Mouse (Mus musculus) midbrain, postnatal 0 days (tissue): ENCODE results near the gene Tert. TPM values are rescaled to one million over a fixed set of nuclear protein-coding genes. Genes with fewer than 3 reads are reported as not detected.

Source experiments
- ATAC-seq: fragments of 200-750 bp; cut with Nextera tagmentation; 2 replicates; pipeline ENCODE4 v1.8.0; 2017; ENCODE audit warnings: moderate number of reproducible peaks, mild to moderate bottlenecking, moderate TSS enrichment, moderate library complexity; ENCODE audit not compliant: low FRiP score
- DNase-seq: peaks from one replicate; pipeline ENCODE4 v3.0.0-alpha.2; 2015; ENCODE audit warnings: low spot score
- H3K27ac ChIP-seq: fragments of 300-500 bp; sonication (generic); 2 replicates; pipeline ENCODE4 v1.5.1; 2014; ENCODE audit warnings: low read depth, mild to moderate bottlenecking, low read length, mixed read lengths
- H3K27me3 ChIP-seq: fragments of 300-500 bp; sonication (generic); 2 replicates; pipeline ENCODE4 v1.6.1; 2014; ENCODE audit warnings: low read length, control low read depth, mixed read lengths; ENCODE audit not compliant: insufficient read depth
- H3K36me3 ChIP-seq: fragments of 300-500 bp; sonication (generic); 2 replicates; pipeline ENCODE4 v1.6.1; 2014; ENCODE audit warnings: low read length, control low read depth, mixed read lengths; ENCODE audit not compliant: insufficient read depth
- H3K4me1 ChIP-seq: fragments of 300-500 bp; sonication (generic); 2 replicates; pipeline ENCODE4 v1.6.1; 2014; ENCODE audit warnings: mild to moderate bottlenecking, control low read depth, antibody characterized with exemption, low read length, mixed read lengths; ENCODE audit not compliant: insufficient read depth
- H3K4me2 ChIP-seq: fragments of 300-500 bp; sonication (generic); 2 replicates; pipeline ENCODE4 v1.6.1; 2014; ENCODE audit warnings: low read depth, mild to moderate bottlenecking, low read length, mixed read lengths; ENCODE audit not compliant: poor library complexity, severe bottlenecking
- H3K4me3 ChIP-seq: fragments of 300-500 bp; sonication (generic); 2 replicates; pipeline ENCODE4 v1.5.1; 2014; ENCODE audit warnings: low read depth, mild to moderate bottlenecking, low read length, moderate library complexity
- H3K9ac ChIP-seq: fragments of 300-500 bp; sonication (generic); replicated peaks from 2 replicates; pipeline ENCODE4 v1.6.1; 2014; ENCODE audit warnings: mild to moderate bottlenecking, low read length, moderate library complexity, mixed read lengths; ENCODE audit not compliant: poor library complexity, severe bottlenecking
- H3K9me3 ChIP-seq: fragments of 300-500 bp; sonication (generic); 2 replicates; pipeline ENCODE4 v1.6.1; 2016; ENCODE audit warnings: low read length, control low read depth
- CTCF ChIP-seq: IDR thresholded peaks from 2 replicates; pipeline ENCODE4 v1.5.1; 2016; ENCODE audit warnings: antibody characterized with exemption, mild to moderate bottlenecking
- WGBS: fragments of 180-500 bp; shearing (Covaris S2); extraction: QIAGEN DNeasy Blood & Tissue Kit; methylation state at CpG from one replicate; pipeline ENCODE4 v1.1.7; 2014; 5-methylcytosine and 5-hydroxymethylcytosine counted together
- polyA plus RNA-seq: library from polyadenylated mRNA; unstranded; fragments of >200 nt; fragmentation: Nextera tagmentation; extraction: Ambion mirVana; gene quantifications from 2 replicates; pipeline ENCODE4 v1.2.1, GENCODE M21; 2015
- total RNA-seq: library from RNA; depleted of rRNA; stranded (reverse); fragments of >200 nt; gene quantifications from 2 replicates; pipeline ENCODE4 v1.2.3, GENCODE M21; 2014

The Tert gene
- total and polyA plus RNA-seq, 2 experiments from 2014 or later, result 2.3 to 16.0 TPM

- Histone ChIP-seq H3K4me2 (no peak overlapping the region), H3K9me3 (no peaks in the 10 kb centered on the region), H3K27me3 (no peaks in the 10 kb centered on the region), H3K4me1 (no peaks in the 10 kb centered on the region), H3K9ac (no peak overlapping the region), H3K4me3 (no peak overlapping the region), H3K27ac (no peak overlapping the region), H3K36me3 (no peaks in the 10 kb centered on the region)
- 84% methylated on average over 3 of the region's 3 CpGs for WGBS
- ATAC-seq, result no peak
- DNase-seq, result no peak
- TF ChIP-seq CTCF, result no peak
These were observed 28.3 kb downstream of the Tert start for GRCm38 (mm10) chr13:73654976-73655375.

- DNase-seq, result no peak
- no peak overlapping the region for H3K27ac ChIP-seq
- no peak overlapping the region for H3K4me3 ChIP-seq
- H3K9ac ChIP-seq, result no peak overlapping the region
- H3K4me1 ChIP-seq, result no peaks in the 10 kb centered on the region
- H3K27me3 ChIP-seq, result no peaks in the 10 kb centered on the region
- no peak for ATAC-seq
- H3K9me3 ChIP-seq, result no peaks in the 10 kb centered on the region
- 50% methylated on average over 2 of the region's 2 CpGs for WGBS
- no peak overlapping the region for H3K4me2 ChIP-seq
- no peaks in the 10 kb centered on the region for H3K36me3 ChIP-seq
- TF ChIP-seq CTCF, result no peak
These were observed 32.2 kb downstream of the Tert start for GRCm38 (mm10) chr13:73658953-73659352.

- H3K4me2 ChIP-seq, result no peak overlapping the region
- no peak overlapping the region for H3K4me3 ChIP-seq
- WGBS, result 76% methylated on average over 2 of the region's 2 CpGs
- no peak for ATAC-seq
- TF ChIP-seq CTCF, result no peak
- H3K4me1 ChIP-seq, result no peaks in the 10 kb centered on the region
- H3K27ac ChIP-seq, result no peak overlapping the region
- no peaks in the 10 kb centered on the region for H3K27me3 ChIP-seq
- no peak for DNase-seq
- H3K9ac ChIP-seq, result no peak overlapping the region
- H3K36me3 ChIP-seq, result no peaks in the 10 kb centered on the region
- no peaks in the 10 kb centered on the region for H3K9me3 ChIP-seq
These were observed 33.5 kb downstream of the Tert start for GRCm38 (mm10) chr13:73660163-73660695.

- ATAC-seq (no peak), DNase-seq (no peak)
- no peak overlapping the region for H3K27ac ChIP-seq
- no peak for TF ChIP-seq CTCF
- no peak overlapping the region for H3K4me3 ChIP-seq
- H3K4me1 ChIP-seq, result no peaks in the 10 kb centered on the region
- H3K36me3 ChIP-seq, result no peaks in the 10 kb centered on the region
- H3K9ac ChIP-seq, result no peak overlapping the region
- H3K9me3 ChIP-seq, result no peaks in the 10 kb centered on the region
- 93% methylated on average over 7 of the region's 7 CpGs for WGBS
- no peak overlapping the region for H3K4me2 ChIP-seq
- H3K27me3 ChIP-seq, result no peaks in the 10 kb centered on the region
These were observed 48.5 kb downstream of the Tert start for GRCm38 (mm10) chr13:73675161-73675560.

- no peak for TF ChIP-seq CTCF
These were observed 51.1 kb downstream of the Tert start, which contains the start of gene Slc6a18 for GRCm38 (mm10) chr13:73677853-73678252. Gene Slc6a18, minus strand, starts transcription at chr13:73678023.

GRCm38 (mm10) chr13:73679311-73679710 lies 52.6 kb downstream of the Tert start:
- Histone ChIP-seq H3K4me2 (no peak overlapping the region), H3K9me3 (no peaks in the 10 kb centered on the region), H3K4me1 (no peaks in the 10 kb centered on the region), H3K27me3 (no peaks in the 10 kb centered on the region), H3K4me3 (no peak overlapping the region), H3K9ac (no peak overlapping the region), H3K36me3 (no peaks in the 10 kb centered on the region), H3K27ac (no peak overlapping the region)
- WGBS, result 56% methylated on average over 2 of the region's 2 CpGs
- no peak for ATAC-seq
- no peak for DNase-seq
- TF ChIP-seq CTCF, result no peak

More at GRCm38 (mm10) chr13:73677853-73678252, 51.1 kb downstream of the Tert start, which contains the start of gene Slc6a18:
- ATAC-seq, result no peak
- Histone ChIP-seq H3K9me3 (no peaks in the 10 kb centered on the region), H3K4me3 (no peak within 1 kb of the TSS), H3K9ac (no peak within 1 kb of the TSS), H3K27ac (no peak within 1 kb of the TSS), H3K27me3 (no peaks in the 10 kb centered on the region), H3K4me1 (no peaks in the 10 kb centered on the region), H3K36me3 (no peaks in the 10 kb centered on the region), H3K4me2 (no peak within 1 kb of the TSS)
- DNase-seq, result no peak
- WGBS, result 87% methylated on average over 3 of the region's 3 CpGs
